Mouse (Mus musculus) forebrain, embryonic 14.5 days (tissue): ENCODE data around the gene Cdh20. TPM values are rescaled to one million over a fixed set of nuclear protein-coding genes. Genes with fewer than 3 reads are reported as not detected.
A peak's percentile ranks its signal among the peaks of the same experiment; 100 is the strongest.

Experiments
- ATAC-seq: fragments of 200-750 bp; cut with Nextera tagmentation; 2 replicates; pipeline ENCODE4 v1.8.0; 2017; ENCODE audit warnings: mild to moderate bottlenecking, moderate library complexity
- DNase-seq: peaks from one replicate; pipeline ENCODE4 v3.0.0-alpha.2; 2015; ENCODE audit warnings: low spot score
- H3K27ac ChIP-seq: fragments of 300-500 bp; sonication (generic); 2 replicates; pipeline ENCODE4 v1.5.1; 2014; ENCODE audit warnings: low read depth, mild to moderate bottlenecking, control low read depth, low read length, moderate library complexity
- H3K27me3 ChIP-seq: fragments of 300-500 bp; sonication (generic); replicated peaks from 2 replicates; pipeline ENCODE4 v1.6.1; 2014; ENCODE audit warnings: low read length, control low read depth, mixed read lengths; ENCODE audit not compliant: control insufficient read depth, insufficient read depth
- H3K36me3 ChIP-seq: fragments of 300-500 bp; sonication (generic); 2 replicates; pipeline ENCODE4 v1.6.1; 2014; ENCODE audit warnings: low read length, control low read depth; ENCODE audit not compliant: control insufficient read depth, insufficient read depth
- H3K4me1 ChIP-seq: fragments of 300-500 bp; sonication (generic); 2 replicates; pipeline ENCODE4 v1.6.1; 2014; ENCODE audit warnings: antibody characterized with exemption, low read length, control low read depth; ENCODE audit not compliant: control insufficient read depth, insufficient read depth
- H3K4me2 ChIP-seq: fragments of 300-500 bp; sonication (generic); 2 replicates; pipeline ENCODE4 v1.6.1; 2014; ENCODE audit warnings: mild to moderate bottlenecking, control low read depth, low read length
- H3K4me3 ChIP-seq: fragments of 300-500 bp; sonication (generic); 2 replicates; pipeline ENCODE4 v1.5.1; 2014; ENCODE audit warnings: low read depth, low read length, control low read depth
- H3K9ac ChIP-seq: fragments of 300-500 bp; sonication (generic); 2 replicates; pipeline ENCODE4 v1.6.1; 2014; ENCODE audit warnings: mild to moderate bottlenecking, low read length, control low read depth, moderate library complexity
- H3K9me3 ChIP-seq: fragments of 300-500 bp; sonication (generic); replicated peaks from 2 replicates; pipeline ENCODE4 v1.6.1; 2016; ENCODE audit warnings: low read length, control low read depth, mixed read lengths; ENCODE audit not compliant: control insufficient read depth
- WGBS: fragments of 180-500 bp; shearing (Covaris S2); extraction: QIAGEN DNeasy Blood & Tissue Kit; methylation state at CpG from one replicate; pipeline ENCODE4 v1.1.7; 2014; 5-methylcytosine and 5-hydroxymethylcytosine counted together
- polyA plus RNA-seq: library from polyadenylated mRNA; unstranded; fragments of >200 nt; fragmentation: Nextera tagmentation; extraction: Ambion mirVana; gene quantifications from 2 replicates; pipeline ENCODE4 v1.2.1, GENCODE M21; 2014

Gene Cdh20
- polyA plus RNA-seq, 1 experiment from 2014 or later: 0.47 TPM

DNA sequence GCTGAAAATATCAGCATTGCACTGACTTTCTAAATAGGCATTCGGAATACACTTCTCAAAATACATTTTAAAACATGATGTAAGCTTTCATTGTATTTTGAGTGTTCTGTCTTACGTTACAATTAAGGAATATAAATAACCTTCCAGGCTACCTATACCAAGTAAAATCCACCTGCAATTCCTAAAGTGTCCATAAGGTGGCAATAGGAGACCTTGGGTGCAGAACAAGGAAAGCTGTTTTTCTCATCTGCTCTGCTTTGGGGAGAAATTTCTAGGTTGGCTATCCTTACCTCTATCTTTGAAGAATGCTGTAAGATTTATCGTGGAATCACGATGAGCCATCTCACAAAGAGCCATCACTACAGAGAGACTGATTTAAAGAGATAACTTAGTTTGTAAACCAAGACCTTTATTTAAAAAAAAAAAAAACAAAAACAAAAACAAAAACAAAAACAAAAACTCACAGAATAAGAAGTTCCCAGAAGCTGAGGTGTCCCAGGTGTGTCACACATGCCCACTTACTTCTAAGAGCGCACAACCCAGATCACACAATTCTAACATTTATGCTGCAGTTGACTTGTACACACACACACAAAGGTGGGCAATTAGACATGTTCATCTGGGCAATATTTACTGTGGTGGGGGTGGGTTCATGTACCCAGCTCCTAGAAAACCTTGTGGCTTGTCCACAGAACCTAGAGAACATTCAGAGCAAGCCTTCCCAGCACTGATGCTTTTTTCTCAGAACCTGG, 218.1 kb downstream of the Cdh20 start:
- Histone ChIP-seq H3K4me3 (no peak overlapping the region), H3K4me1 (no peaks in the 10 kb centered on the region), H3K36me3 (no peaks in the 10 kb centered on the region), H3K4me2 (no peak overlapping the region), H3K9me3 (no peaks in the 10 kb centered on the region), H3K27me3 (no peaks in the 10 kb centered on the region), H3K9ac (no peak overlapping the region), H3K27ac (no peak overlapping the region)
- WGBS: 32% methylated on average over 5 of the region's 5 CpGs
- ATAC-seq: peak; percentile 88
- peak; percentile 91 for DNase-seq

GRCm38 (mm10) chr1:104987526-104987925, 219.2 kb downstream of the Cdh20 start:
- no peak overlapping the region for H3K27ac ChIP-seq
- H3K9me3 ChIP-seq: no peaks in the 10 kb centered on the region
- DNase-seq (no peak), ATAC-seq (no peak)
- H3K4me1 ChIP-seq: no peaks in the 10 kb centered on the region
- no peaks in the 10 kb centered on the region for H3K36me3 ChIP-seq
- H3K27me3 ChIP-seq: no peaks in the 10 kb centered on the region
- no peak overlapping the region for H3K4me3 ChIP-seq
- no peak overlapping the region for H3K4me2 ChIP-seq
- WGBS: 89% methylated on average over 16 of the region's 16 CpGs
- H3K9ac ChIP-seq: no peak overlapping the region

DNA sequence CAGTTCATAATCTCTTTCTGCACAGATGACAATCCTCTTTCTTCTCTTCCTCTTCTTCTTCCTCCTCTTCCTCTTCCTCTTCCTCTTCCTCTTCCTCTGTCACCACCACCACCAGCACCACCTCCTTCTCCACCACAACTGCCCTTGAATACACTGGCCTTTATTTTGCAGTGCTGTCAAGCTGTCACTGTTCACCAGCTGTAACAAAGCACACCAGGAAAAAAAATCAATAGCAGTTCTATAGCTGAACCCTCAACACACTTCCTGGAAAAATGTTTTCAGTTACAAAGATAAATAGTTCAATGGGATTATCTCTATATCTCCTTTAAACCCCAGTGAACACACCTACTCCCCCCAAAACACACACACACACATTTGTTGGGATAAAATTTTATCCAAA, 224.1 kb downstream of the Cdh20 start:
- Histone ChIP-seq H3K4me2 (no peak overlapping the region), H3K9me3 (no peaks in the 10 kb centered on the region), H3K4me1 (0 out of 2 replicates have a peak, but pooled peaks cover 4% of the 10 kb centered on the region), H3K36me3 (no peaks in the 10 kb centered on the region), H3K9ac (no peak overlapping the region), H3K4me3 (no peak overlapping the region), H3K27me3 (no peaks in the 10 kb centered on the region), H3K27ac (no peak overlapping the region)
- DNase-seq: no peak
- no peak for ATAC-seq

DNA sequence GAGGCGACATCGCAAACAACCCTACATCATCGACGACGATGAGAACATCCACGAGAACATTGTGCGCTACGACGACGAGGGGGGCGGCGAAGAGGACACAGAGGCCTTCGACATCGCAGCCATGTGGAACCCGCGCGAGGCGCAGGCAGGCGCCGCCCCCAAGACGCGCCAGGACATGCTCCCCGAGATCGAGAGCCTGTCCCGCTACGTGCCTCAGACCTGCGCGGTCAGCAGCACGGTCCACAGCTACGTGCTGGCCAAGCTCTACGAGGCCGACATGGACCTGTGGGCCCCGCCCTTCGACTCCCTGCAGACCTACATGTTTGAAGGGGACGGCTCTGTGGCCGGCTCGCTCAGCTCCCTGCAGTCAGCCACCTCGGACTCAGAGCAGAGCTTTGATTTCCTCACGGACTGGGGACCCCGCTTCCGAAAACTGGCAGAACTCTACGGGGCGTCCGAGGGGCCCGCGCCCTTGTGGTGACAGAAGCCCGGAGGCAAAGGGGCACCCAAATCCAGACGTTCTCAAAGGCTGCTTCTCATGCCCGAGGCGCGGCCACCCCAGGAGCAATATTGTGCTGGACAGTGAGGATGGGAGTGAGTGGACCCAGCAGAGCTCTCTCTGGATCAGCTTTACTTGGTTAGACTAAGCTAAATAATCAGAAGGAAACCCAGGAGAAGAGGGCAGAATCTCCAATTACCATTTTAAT, 225.7 kb downstream of the Cdh20 start:
- peak; percentile 37 for DNase-seq
- H3K27ac ChIP-seq: no peak overlapping the region
- 22% methylated on average over 51 of the region's 51 CpGs for WGBS
- peak overlapping the region; percentile 38 for H3K4me3 ChIP-seq
- peak overlapping the region; percentile 68 for H3K9ac ChIP-seq
- ATAC-seq: peak; percentile 83
- H3K36me3 ChIP-seq: no peaks in the 10 kb centered on the region
- H3K4me2 ChIP-seq: peak overlapping the region; percentile 74
- no peaks in the 10 kb centered on the region for H3K27me3 ChIP-seq
- H3K4me1 ChIP-seq: 0 out of 2 replicates have a peak, but pooled peaks cover 4% of the 10 kb centered on the region
- no peaks in the 10 kb centered on the region for H3K9me3 ChIP-seq

DNA sequence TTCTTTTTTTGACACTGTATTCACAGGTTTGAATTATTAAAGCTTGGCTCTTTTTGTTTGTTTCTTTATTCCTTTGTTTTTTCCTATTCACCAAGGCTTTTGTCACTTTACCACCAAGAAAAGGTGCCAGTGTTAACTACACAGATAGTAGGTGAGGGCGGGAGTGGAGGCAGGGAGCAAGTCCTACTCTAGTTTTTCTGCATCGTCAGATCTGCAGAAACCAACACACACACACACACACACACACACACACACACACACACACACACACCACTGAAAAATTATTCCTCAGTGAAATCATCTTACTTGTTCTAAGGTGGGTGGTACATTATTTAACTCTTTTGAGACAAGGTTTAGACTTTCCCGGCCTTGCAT, 226.3 kb downstream of the Cdh20 start:
- H3K4me2 ChIP-seq: peak overlapping the region; percentile 74; the same call in 1 of the 2 replicates

DNA sequence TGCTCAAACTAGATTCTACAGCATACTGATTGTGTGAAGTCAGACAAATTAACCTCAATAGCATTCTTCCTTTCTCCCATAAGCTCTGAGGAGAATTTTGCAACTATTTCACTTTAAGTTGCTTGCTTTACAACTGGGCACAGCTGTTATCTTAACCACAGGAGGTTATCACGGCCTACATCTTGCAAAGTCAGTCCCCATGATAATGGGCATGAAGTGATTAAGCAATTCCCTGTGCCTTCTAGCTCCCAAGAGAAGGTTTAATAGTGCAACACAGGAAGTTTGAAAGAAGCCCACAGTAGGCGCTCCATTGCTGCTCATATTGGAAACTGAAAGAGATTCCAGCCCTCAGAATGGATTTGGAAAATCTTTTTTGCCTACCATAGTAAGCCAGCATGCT, 229.5 kb downstream of the Cdh20 start:
- no peak overlapping the region for H3K4me3 ChIP-seq

More for the DNA sequence above, 226.3 kb downstream of the Cdh20 start:
- H3K4me1 ChIP-seq: 0 out of 2 replicates have a peak, but pooled peaks cover 4% of the 10 kb centered on the region
- H3K27ac ChIP-seq: no peak overlapping the region
- H3K27me3 ChIP-seq: no peaks in the 10 kb centered on the region
- H3K4me3 ChIP-seq: no peak overlapping the region
- no peaks in the 10 kb centered on the region for H3K9me3 ChIP-seq
- ATAC-seq (no peak), DNase-seq (no peak)
- H3K9ac ChIP-seq: peak overlapping the region; percentile 68; the same call in 1 of the 2 replicates
- H3K36me3 ChIP-seq: no peaks in the 10 kb centered on the region
- WGBS: 70% methylated on average over 3 of the region's 3 CpGs

GRCm38 (mm10) chr1:105002179-105002578, 233.8 kb downstream of the Cdh20 start:
- peak; percentile 47 for DNase-seq
- ATAC-seq: peak; percentile 81
- H3K4me3 ChIP-seq: no peak overlapping the region
- H3K4me1 ChIP-seq: no peaks in the 10 kb centered on the region
- no peak overlapping the region for H3K4me2 ChIP-seq
- H3K36me3 ChIP-seq: no peaks in the 10 kb centered on the region
- no peaks in the 10 kb centered on the region for H3K9me3 ChIP-seq
- 52% methylated on average over 1 of the region's 1 CpGs for WGBS
- no peak overlapping the region for H3K27ac ChIP-seq
- no peaks in the 10 kb centered on the region for H3K27me3 ChIP-seq
- no peak overlapping the region for H3K9ac ChIP-seq

More for the DNA sequence above, 229.5 kb downstream of the Cdh20 start:
- ATAC-seq (no peak), DNase-seq (no peak)
- H3K9ac ChIP-seq: no peak overlapping the region
- H3K36me3 ChIP-seq: no peaks in the 10 kb centered on the region
- no peaks in the 10 kb centered on the region for H3K9me3 ChIP-seq
- no peak overlapping the region for H3K4me2 ChIP-seq
- H3K27me3 ChIP-seq: no peaks in the 10 kb centered on the region
- 71% methylated on average over 2 of the region's 2 CpGs for WGBS
- no peak overlapping the region for H3K27ac ChIP-seq
- H3K4me1 ChIP-seq: 0 out of 2 replicates have a peak, but pooled peaks cover 4% of the 10 kb centered on the region

DNA sequence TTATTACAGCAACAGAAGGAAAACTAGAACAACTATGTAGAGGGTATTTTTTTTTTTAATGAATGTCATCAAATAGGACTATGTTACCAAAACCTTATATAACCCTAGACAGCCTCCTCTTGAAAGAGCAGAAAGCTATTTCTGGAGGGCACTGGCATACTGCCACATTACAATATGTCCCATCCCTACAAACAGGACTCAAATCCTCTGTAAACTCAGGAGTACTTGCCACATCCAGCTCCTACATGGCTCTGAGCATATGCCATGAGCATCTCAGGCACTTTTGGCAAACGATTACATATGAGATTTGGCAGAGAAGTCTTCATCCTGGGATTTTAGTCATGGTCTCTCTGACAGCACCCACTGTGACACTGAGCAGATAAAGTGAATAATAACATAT, 235.5 kb downstream of the Cdh20 start:
- WGBS: 69% methylated on average over 1 of the region's 1 CpGs
- H3K9me3 ChIP-seq: no peaks in the 10 kb centered on the region
- ATAC-seq (no peak), DNase-seq (no peak)
- H3K4me1 ChIP-seq: no peaks in the 10 kb centered on the region
- no peaks in the 10 kb centered on the region for H3K36me3 ChIP-seq
- no peaks in the 10 kb centered on the region for H3K27me3 ChIP-seq
- no peak overlapping the region for H3K27ac ChIP-seq
- no peak overlapping the region for H3K4me3 ChIP-seq
- no peak overlapping the region for H3K4me2 ChIP-seq
- no peak overlapping the region for H3K9ac ChIP-seq

- no peak overlapping the region for H3K4me2 ChIP-seq
- no peak overlapping the region for H3K4me3 ChIP-seq
- no peak overlapping the region for H3K27ac ChIP-seq
- H3K9me3 ChIP-seq: no peaks in the 10 kb centered on the region
- H3K9ac ChIP-seq: no peak overlapping the region
- no peaks in the 10 kb centered on the region for H3K27me3 ChIP-seq
- no peaks in the 10 kb centered on the region for H3K36me3 ChIP-seq
- H3K4me1 ChIP-seq: no peaks in the 10 kb centered on the region
- DNase-seq (peak; percentile 6), ATAC-seq (no peak)
- WGBS: 2% methylated on average over 2 of the region's 2 CpGs
Observed at GRCm38 (mm10) chr1:105012616-105013015, 244.3 kb downstream of the Cdh20 start.
